Mouse (Mus musculus) megakaryocyte, embryonic 14.5 days (primary cell): ENCODE results near the gene Pde4b.

Source experiments
- FLI1 ChIP-seq: IDR thresholded peaks from 2 replicates; pipeline ENCODE4 v1.6.1; 2012; ENCODE audit warnings: low read length, inconsistent platforms, mixed read lengths
- GATA1 ChIP-seq: IDR thresholded peaks from 3 replicates; pipeline ENCODE4 v1.6.1; 2012; ENCODE audit warnings: mixed read lengths, low read length, inconsistent platforms, borderline replicate concordance

DNA sequence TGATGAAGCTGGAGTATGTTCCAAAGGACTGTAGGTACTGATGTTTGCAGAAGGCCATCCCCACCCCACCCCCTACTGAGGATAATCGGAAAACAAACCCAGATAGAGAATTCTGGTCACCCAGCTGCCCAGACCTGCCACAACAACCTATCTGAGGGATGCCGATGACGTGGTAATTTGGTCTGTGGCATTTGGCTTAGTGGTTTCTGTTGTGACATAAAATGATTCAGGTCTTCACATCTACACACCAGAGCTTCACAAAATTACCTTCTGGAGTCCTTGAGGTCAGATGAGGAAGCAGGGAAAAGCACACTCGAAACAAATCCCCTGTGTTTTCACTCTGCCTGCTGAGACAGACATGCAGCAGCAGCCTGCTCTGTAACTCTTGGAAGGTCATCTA lies 444.4 kb downstream of the Pde4b start:
- no peak for TF ChIP-seq GATA1
- no peak for TF ChIP-seq FLI1
